Mouse (Mus musculus): ENCODE results near the gene Olfr1101. TPM values are rescaled to one million over a fixed set of nuclear protein-coding genes. Genes with fewer than 3 reads are reported as not detected.

The Olfr1101 gene
- not detected in 2 replicates for polyA plus RNA-seq (2015; fragmentation: Nextera tagmentation; extraction: Ambion mirVana)

GRCm38 (mm10) chr2:86991121-86991520, at the start of gene Olfr1101:
Gene Olfr1101 (minus strand): TSS chr2:86991221.
- Histone ChIP-seq H3K9ac (no peak within 1 kb of the TSS), H3K27ac (no peak within 1 kb of the TSS), H3K27me3 (replicated peaks) (no peaks in the 10 kb centered on the region), H3K4me1 (replicated peaks) (no peaks in the 10 kb centered on the region), H3K4me2 (replicated peaks) (no peak within 1 kb of the TSS), H3K4me3 (replicated peaks) (no peak within 1 kb of the TSS), H3K36me3 (no peaks in the 10 kb centered on the region), H3K9me3 (no peaks in the 10 kb centered on the region)
- no peak for ATAC-seq
- 74% methylated on average over 3 of the region's 3 CpGs for WGBS

- Histone ChIP-seq H3K4me1 (replicated peaks) (no peaks in the 10 kb centered on the region), H3K4me2 (replicated peaks) (no peak within 1 kb of the TSS), H3K4me3 (replicated peaks) (no peak within 1 kb of the TSS), H3K27ac (no peak within 1 kb of the TSS), H3K9me3 (no peaks in the 10 kb centered on the region), H3K27me3 (replicated peaks) (no peaks in the 10 kb centered on the region), H3K36me3 (no peaks in the 10 kb centered on the region), H3K9ac (no peak within 1 kb of the TSS)
- ATAC-seq, result no peak
Observed at GRCm38 (mm10) chr2:87036431-87036830, 45.4 kb upstream of the Olfr1101 start, which contains the start of gene Olfr1105. Gene Olfr1105 (minus strand): TSS chr2:87036531.

- no peak within 1 kb of the TSS for H3K4me2 ChIP-seq (replicated peaks)
- H3K27ac ChIP-seq, result no peak within 1 kb of the TSS
- no peak within 1 kb of the TSS for H3K4me3 ChIP-seq (replicated peaks)
- no peaks in the 10 kb centered on the region for H3K27me3 ChIP-seq (replicated peaks)
- no peaks in the 10 kb centered on the region for H3K4me1 ChIP-seq (replicated peaks)
- 71% methylated on average over 1 of the region's 1 CpGs for WGBS
- H3K36me3 ChIP-seq, result no peaks in the 10 kb centered on the region
- no peak within 1 kb of the TSS for H3K9ac ChIP-seq
- ATAC-seq, result no peak
- H3K9me3 ChIP-seq, result no peaks in the 10 kb centered on the region
Observed at GRCm38 (mm10) chr2:87026980-87027379, 36.0 kb upstream of the Olfr1101 start, which contains the start of gene Olfr1104. Gene Olfr1104 (minus strand): TSS chr2:87027080.

GRCm38 (mm10) chr2:86998098-86998497, 7.1 kb upstream of the Olfr1101 start, which contains the start of gene Olfr1102:
Gene Olfr1102 (plus strand): TSS chr2:86998398.
- Histone ChIP-seq H3K36me3 (no peaks in the 10 kb centered on the region), H3K4me1 (replicated peaks) (no peaks in the 10 kb centered on the region), H3K9ac (no peak within 1 kb of the TSS), H3K4me3 (replicated peaks) (no peak within 1 kb of the TSS), H3K27me3 (replicated peaks) (no peaks in the 10 kb centered on the region), H3K9me3 (no peaks in the 10 kb centered on the region), H3K4me2 (replicated peaks) (no peak within 1 kb of the TSS), H3K27ac (no peak within 1 kb of the TSS)
- no peak for ATAC-seq

- H3K9ac ChIP-seq, result no peak within 1 kb of the TSS
- H3K4me1 ChIP-seq (replicated peaks), result no peaks in the 10 kb centered on the region
- no peak within 1 kb of the TSS for H3K4me3 ChIP-seq (replicated peaks)
- H3K36me3 ChIP-seq, result no peaks in the 10 kb centered on the region
- H3K4me2 ChIP-seq (replicated peaks), result no peak within 1 kb of the TSS
- H3K9me3 ChIP-seq, result no peaks in the 10 kb centered on the region
- no peak for ATAC-seq
- no peak within 1 kb of the TSS for H3K27ac ChIP-seq
- no peaks in the 10 kb centered on the region for H3K27me3 ChIP-seq (replicated peaks)
- 72% methylated on average over 3 of the region's 3 CpGs for WGBS
Observed at GRCm38 (mm10) chr2:86979854-86980253, 11.2 kb downstream of the Olfr1101 start, which contains the start of gene Olfr1100. Gene Olfr1100 (minus strand): TSS chr2:86979954.

GRCm38 (mm10) chr2:86960593-86960992, 30.4 kb downstream of the Olfr1101 start, which contains the start of gene Olfr1099:
Gene Olfr1099 (minus strand): TSS chr2:86960693.
- ATAC-seq, result no peak
- no peaks in the 10 kb centered on the region for H3K9me3 ChIP-seq

More at GRCm38 (mm10) chr2:86960593-86960992, 30.4 kb downstream of the Olfr1101 start, which contains the start of gene Olfr1099:
- no peak within 1 kb of the TSS for H3K27ac ChIP-seq
- H3K27me3 ChIP-seq (replicated peaks), result no peaks in the 10 kb centered on the region
- H3K4me3 ChIP-seq (replicated peaks), result no peak within 1 kb of the TSS
- WGBS, result 78% methylated on average over 1 of the region's 1 CpGs
- no peaks in the 10 kb centered on the region for H3K36me3 ChIP-seq
- no peak within 1 kb of the TSS for H3K4me2 ChIP-seq (replicated peaks)
- no peak within 1 kb of the TSS for H3K9ac ChIP-seq
- no peaks in the 10 kb centered on the region for H3K4me1 ChIP-seq (replicated peaks)

Other genes starting within 250 kb of the Olfr1101 start
- gene Olfr1090, start 232.2 kb downstream of the Olfr1101 start, polyA plus RNA-seq (2015; fragmentation: Nextera tagmentation; extraction: Ambion mirVana), result not detected in 2 replicates
- not detected in 2 replicates for gene Olfr1093, start 208.7 kb downstream of the Olfr1101 start, polyA plus RNA-seq (2015; fragmentation: Nextera tagmentation; extraction: Ambion mirVana)
- not detected in 2 replicates for gene Olfr141, start 181.2 kb downstream of the Olfr1101 start, polyA plus RNA-seq (2015; fragmentation: Nextera tagmentation; extraction: Ambion mirVana)
- not detected in 2 replicates for gene Olfr1094, start 166.6 kb downstream of the Olfr1101 start, polyA plus RNA-seq (2015; fragmentation: Nextera tagmentation; extraction: Ambion mirVana)
- gene Olfr1095, start 139.5 kb downstream of the Olfr1101 start, polyA plus RNA-seq (2015; fragmentation: Nextera tagmentation; extraction: Ambion mirVana), result not detected in 2 replicates
- gene Gm13723, start 116.4 kb downstream of the Olfr1101 start, polyA plus RNA-seq (2015; fragmentation: Nextera tagmentation; extraction: Ambion mirVana), result not detected in 2 replicates
- not detected in 2 replicates for gene Olfr1097, start 99.0 kb downstream of the Olfr1101 start, polyA plus RNA-seq (2015; fragmentation: Nextera tagmentation; extraction: Ambion mirVana)
- gene Olfr1098, start 66.7 kb downstream of the Olfr1101 start, polyA plus RNA-seq (2015; fragmentation: Nextera tagmentation; extraction: Ambion mirVana), result not detected in 2 replicates
- gene Olfr1099, start 30.5 kb downstream of the Olfr1101 start, polyA plus RNA-seq (2015; fragmentation: Nextera tagmentation; extraction: Ambion mirVana), result not detected in 2 replicates
- not detected in 2 replicates for gene Olfr1100, start 11.3 kb downstream of the Olfr1101 start, polyA plus RNA-seq (2015; fragmentation: Nextera tagmentation; extraction: Ambion mirVana)
- not detected in 2 replicates for gene Olfr1102, start 7.2 kb upstream of the Olfr1101 start, polyA plus RNA-seq (2015; fragmentation: Nextera tagmentation; extraction: Ambion mirVana)
- not detected in 2 replicates for gene Olfr1104, start 35.9 kb upstream of the Olfr1101 start, polyA plus RNA-seq (2015; fragmentation: Nextera tagmentation; extraction: Ambion mirVana)
- not detected in 2 replicates for gene Olfr1105, start 45.3 kb upstream of the Olfr1101 start, polyA plus RNA-seq (2015; fragmentation: Nextera tagmentation; extraction: Ambion mirVana)
- gene Olfr1106, start 61.1 kb upstream of the Olfr1101 start, polyA plus RNA-seq (2015; fragmentation: Nextera tagmentation; extraction: Ambion mirVana), result not detected in 2 replicates
- gene Olfr1107, start 84.6 kb upstream of the Olfr1101 start, polyA plus RNA-seq (2015; fragmentation: Nextera tagmentation; extraction: Ambion mirVana), result not detected in 2 replicates
- gene Olfr1109, start 104.8 kb upstream of the Olfr1101 start, polyA plus RNA-seq (2015; fragmentation: Nextera tagmentation; extraction: Ambion mirVana), result not detected in 2 replicates
- not detected in 2 replicates for gene Olfr259, start 123.3 kb upstream of the Olfr1101 start, polyA plus RNA-seq (2015; fragmentation: Nextera tagmentation; extraction: Ambion mirVana)
- not detected in 2 replicates for gene Olfr1110, start 149.1 kb upstream of the Olfr1101 start, polyA plus RNA-seq (2015; fragmentation: Nextera tagmentation; extraction: Ambion mirVana)
- gene Olfr1111, start 161.4 kb upstream of the Olfr1101 start, polyA plus RNA-seq (2015; fragmentation: Nextera tagmentation; extraction: Ambion mirVana), result not detected in 2 replicates
- not detected in 2 replicates for gene Olfr1112, start 196.6 kb upstream of the Olfr1101 start, polyA plus RNA-seq (2015; fragmentation: Nextera tagmentation; extraction: Ambion mirVana)
- gene Olfr1113, start 217.7 kb upstream of the Olfr1101 start, polyA plus RNA-seq (2015; fragmentation: Nextera tagmentation; extraction: Ambion mirVana), result not detected in 2 replicates

Data from intestine, embryonic 15.5 days (tissue).